Mouse (Mus musculus) adrenal gland, postnatal 10 days (tissue): ENCODE data around the gene Grik4. TPM values are rescaled to one million over a fixed set of nuclear protein-coding genes. Genes with fewer than 3 reads are reported as not detected.
"Not testable (repeated sequence)": the region's sequence is repeated elsewhere in the genome, so short reads cannot be mapped to it uniquely, and the experiment has no call there.

Experiments used
- DNase-seq: peaks from one replicate; pipeline ENCODE4 v3.0.0; 2021; ENCODE audit warnings: mixed read lengths
- long read RNA-seq, 2 experiments: library from polyadenylated mRNA; stranded (forward); transcript quantifications; one replicate each; pipeline ENCODE4 v2.0.0; 2021
- total RNA-seq, 2 experiments: library from RNA; stranded (reverse); gene quantifications; 2 replicates each; pipeline ENCODE4 v1.2.3; 2021

Grik4 gene
- 1 to 10 TPM; 1.2 to 1.5 TPM for total RNA-seq
- long read RNA-seq, experiment 1, partial matches to known transcripts = 1 of 1 reads
- long read RNA-seq, experiment 1, other reads (novel, unspliced or antisense) = 0 of 1 reads
- long read RNA-seq, experiment 2 = 0 reads

- peak; percentile 35 for DNase-seq
These were observed at the start of gene Grik4 for GRCm38 (mm10) chr9:42943781-42944535. Gene Grik4 (minus strand): TSS chr9:42944493.

- peak; percentile 25 for DNase-seq
These were observed 49.4 kb upstream of the Grik4 start for GRCm38 (mm10) chr9:42993659-42994058.

GRCm38 (mm10) chr9:42987988-42988387, 43.7 kb upstream of the Grik4 start:
- DNase-seq = no peak

GRCm38 (mm10) chr9:42968894-42969521, 24.7 kb upstream of the Grik4 start:
- DNase-seq = no peak

- DNase-seq = peak; percentile 61
These were observed 23.4 kb upstream of the Grik4 start for GRCm38 (mm10) chr9:42967731-42968130.

- not testable (repeated sequence) for DNase-seq
These were observed 20.5 kb upstream of the Grik4 start for GRCm38 (mm10) chr9:42964809-42965208.

- no peak for DNase-seq
These were observed 20.1 kb upstream of the Grik4 start for GRCm38 (mm10) chr9:42964366-42964765.

- DNase-seq = no peak
These were observed 18.2 kb upstream of the Grik4 start for GRCm38 (mm10) chr9:42962506-42962905.

- DNase-seq = peak; percentile 47
These were observed 14.1 kb upstream of the Grik4 start for GRCm38 (mm10) chr9:42958401-42958800.

GRCm38 (mm10) chr9:42948381-42948780, 4.1 kb upstream of the Grik4 start:
- DNase-seq = no peak

- no peak for DNase-seq
These were observed 881 bp upstream of the Grik4 start for GRCm38 (mm10) chr9:42945174-42945573.

GRCm38 (mm10) chr9:42944536-42945006, 278 bp upstream of the Grik4 start:
- DNase-seq = peak; percentile 92

GRCm38 (mm10) chr9:42943057-42943529, 1.2 kb downstream of the Grik4 start:
- peak; percentile 19 for DNase-seq

GRCm38 (mm10) chr9:42942148-42942547, 2.1 kb downstream of the Grik4 start:
- DNase-seq = no peak

GRCm38 (mm10) chr9:42932146-42932545, 12.1 kb downstream of the Grik4 start:
- no peak for DNase-seq

- no peak for DNase-seq
These were observed 16.8 kb downstream of the Grik4 start for GRCm38 (mm10) chr9:42927498-42927897.

GRCm38 (mm10) chr9:42926564-42926963, 17.7 kb downstream of the Grik4 start:
- DNase-seq = no peak

- no peak for DNase-seq
These were observed 22.5 kb downstream of the Grik4 start for GRCm38 (mm10) chr9:42921830-42922229.

GRCm38 (mm10) chr9:42920190-42920589, 24.1 kb downstream of the Grik4 start:
- no peak for DNase-seq

- DNase-seq = no peak
These were observed 26.4 kb downstream of the Grik4 start for GRCm38 (mm10) chr9:42917911-42918310.

GRCm38 (mm10) chr9:42913201-42913600, 31.1 kb downstream of the Grik4 start:
- DNase-seq = peak; percentile 30

GRCm38 (mm10) chr9:42908657-42909313, 35.5 kb downstream of the Grik4 start:
- no peak for DNase-seq

- DNase-seq = no peak
These were observed 37.3 kb downstream of the Grik4 start for GRCm38 (mm10) chr9:42906995-42907394.
